Mouse (Mus musculus) CH12.LX (cell line): ENCODE measurements around the gene Ror1.

Experiments
- CTCF ChIP-seq, 2 experiments: IDR thresholded peaks in 1 of 2; conservative IDR thresholded peaks in 1 of 2; 2 replicates each; pipeline ENCODE4 v1.5.1; 2011 to 2012; ENCODE audit warnings: low read depth in 2 of 2, low read length in 2 of 2, improper control_type of control experiment in 1 of 2, inconsistent platforms in 1 of 2, mild to moderate bottlenecking in 1 of 2, moderate library complexity in 1 of 2
- ELF1 ChIP-seq: IDR thresholded peaks from 2 replicates; pipeline ENCODE4 v1.6.1; 2014; ENCODE audit warnings: low read depth, mild to moderate bottlenecking, inconsistent platforms, low read length, improper control_type of control experiment
- EP300 ChIP-seq: IDR thresholded peaks from 2 replicates; pipeline ENCODE4 v1.6.1; 2011; ENCODE audit warnings: low read length, improper control_type of control experiment
- HCFC1 ChIP-seq: IDR thresholded peaks from 2 replicates; pipeline ENCODE4 v1.6.1; 2012; ENCODE audit warnings: low read depth, mild to moderate bottlenecking, inconsistent platforms, low read length, improper control_type of control experiment
- MAFK ChIP-seq: IDR thresholded peaks from 2 replicates; pipeline ENCODE4 v1.6.1; 2011; ENCODE audit warnings: low read length, improper control_type of control experiment; ENCODE audit not compliant: insufficient replicate concordance
- MAX ChIP-seq: IDR thresholded peaks from 2 replicates; pipeline ENCODE4 v1.6.1; 2011; ENCODE audit warnings: low read length, improper control_type of control experiment
- MXI1 ChIP-seq: IDR thresholded peaks from 2 replicates; pipeline ENCODE4 v1.6.1; 2011; ENCODE audit warnings: mild to moderate bottlenecking, low read depth, low read length, improper control_type of control experiment
- POLR2A ChIP-seq: IDR thresholded peaks from 2 replicates; pipeline ENCODE4 v1.6.1; 2011; ENCODE audit warnings: low read depth, mild to moderate bottlenecking, improper control_type of control experiment, low read length
- RAD21 ChIP-seq: IDR thresholded peaks from 2 replicates; pipeline ENCODE4 v1.6.1; 2011; ENCODE audit warnings: low read depth, mild to moderate bottlenecking, low read length, improper control_type of control experiment, moderate library complexity
- ZNF384 ChIP-seq: IDR thresholded peaks from 2 replicates; pipeline ENCODE4 v1.6.1; 2012; ENCODE audit warnings: low read depth, low read length, improper control_type of control experiment, inconsistent platforms

DNA sequence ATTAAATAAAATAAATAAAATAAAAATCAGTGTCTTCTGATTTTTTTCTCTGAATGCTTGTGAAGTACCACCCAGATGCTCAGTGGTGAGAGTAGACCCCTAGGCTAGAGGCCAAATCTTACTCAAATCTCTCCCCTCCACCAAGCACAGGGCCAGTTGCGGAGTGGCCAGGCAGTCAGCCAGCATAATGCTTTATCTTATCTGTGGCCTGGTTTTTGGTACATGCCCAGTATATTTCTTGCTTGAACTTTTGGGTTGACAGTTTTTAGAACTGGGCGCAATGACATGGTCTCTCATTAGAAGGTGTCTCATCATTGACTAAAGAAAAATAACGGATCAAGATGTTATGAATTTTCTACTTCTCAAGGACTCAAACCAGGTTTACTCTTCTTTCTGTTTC lies 136.3 kb downstream of the Ror1 start:
- TF ChIP-seq MXI1 (no peak), HCFC1 (no peak), POLR2A (no peak), MAFK (no peak), MAX (no peak), CTCF (conservative IDR thresholded peaks at IDR 0.05 in 1 of 2, IDR thresholded peaks at IDR 0.05 in 1 of 2; ENCODE audit: low read depth in 2 of 2, low read length in 2 of 2) (no peak), EP300 (no peak), ZNF384 (no peak), RAD21 (no peak), ELF1 (no peak)
